Mouse (Mus musculus) bone marrow macrophage, adult 2 months (primary cell): ENCODE data around the gene Agtpbp1.

Experiments
- CTCF ChIP-seq: IDR thresholded peaks from 2 replicates; pipeline ENCODE4 v1.5.1; 2012; ENCODE audit warnings: low read depth, mild to moderate bottlenecking, low read length, moderate library complexity
- POLR2A ChIP-seq: IDR thresholded peaks from 2 replicates; pipeline ENCODE4 v1.6.1; 2012; ENCODE audit warnings: mild to moderate bottlenecking, low read depth, low read length, borderline replicate concordance

DNA sequence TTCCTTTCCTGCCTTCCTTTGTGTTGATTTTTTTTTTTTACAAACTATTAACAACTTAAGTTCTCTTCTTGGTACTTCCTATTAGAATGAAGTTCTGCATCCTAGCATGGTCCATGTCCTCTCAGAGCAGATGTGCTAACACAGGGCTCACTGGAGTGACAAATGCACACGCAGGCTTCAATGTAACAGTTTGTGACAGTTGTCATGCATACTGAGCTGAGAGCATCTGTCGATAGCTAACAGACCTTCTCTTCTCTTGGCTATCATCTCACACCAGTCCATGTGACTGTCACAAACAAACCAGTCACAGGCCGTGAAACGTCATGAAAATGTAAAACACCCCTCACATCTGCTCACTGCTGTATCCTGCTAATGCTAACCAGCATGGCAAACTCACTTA lies 50.7 kb downstream of the Agtpbp1 start:
- TF ChIP-seq CTCF (no peak), POLR2A (no peak)
